Mouse (Mus musculus): ENCODE measurements at regions not wholly inside any gene's neighbourhood (a gene's known extent, or its start where the extent isn't known, plus 50 kb on each side); places are given as distances from the start of the nearest gene placed in this dataset.
"Not testable (repeated sequence)": the region's sequence is repeated elsewhere in the genome, so short reads cannot be mapped to it uniquely, and the experiment has no call there.

DNA sequence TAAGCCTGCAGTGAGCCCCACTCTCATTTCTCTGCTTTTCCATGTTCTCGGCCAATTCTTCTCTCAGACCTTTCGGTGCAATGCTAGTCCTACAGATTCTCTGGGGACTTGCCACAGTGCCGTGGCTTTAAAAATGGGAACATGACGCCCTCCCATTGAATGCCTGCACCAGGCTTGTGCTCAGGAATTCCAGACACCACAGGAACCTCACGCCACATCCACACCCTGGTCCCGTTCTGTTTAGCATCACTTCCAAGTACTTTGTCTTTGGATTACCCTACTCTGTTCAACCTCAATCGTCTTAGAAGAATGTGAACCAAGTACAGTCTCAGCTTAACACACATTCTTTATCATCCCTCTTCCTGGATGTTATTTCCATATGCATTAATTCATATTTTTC lies 66.5 kb downstream of the Nabp1 start:
- ATAC-seq, result no peak
- Histone ChIP-seq H3K36me3 (ENCODE audit: control insufficient read depth, insufficient read depth) (no peaks in the 10 kb centered on the region), H3K4me3 (replicated peaks; ENCODE audit: low read length) (no peak overlapping the region), H3K27me3 (replicated peaks; ENCODE audit: control insufficient read depth, insufficient read depth, low read length) (no peaks in the 10 kb centered on the region), H3K9me3 (ENCODE audit: control insufficient read depth, low read length) (no peaks in the 10 kb centered on the region), H3K4me2 (ENCODE audit: low read length) (no peak overlapping the region), H3K9ac (replicated peaks; ENCODE audit: low read depth, low read length) (no peak overlapping the region), H3K4me1 (replicated peaks; ENCODE audit: control insufficient read depth, insufficient read depth, low read length) (no peaks in the 10 kb centered on the region), H3K27ac (ENCODE audit: low read length) (no peak overlapping the region)
- 83% methylated on average over 7 of the region's 7 CpGs for WGBS

DNA sequence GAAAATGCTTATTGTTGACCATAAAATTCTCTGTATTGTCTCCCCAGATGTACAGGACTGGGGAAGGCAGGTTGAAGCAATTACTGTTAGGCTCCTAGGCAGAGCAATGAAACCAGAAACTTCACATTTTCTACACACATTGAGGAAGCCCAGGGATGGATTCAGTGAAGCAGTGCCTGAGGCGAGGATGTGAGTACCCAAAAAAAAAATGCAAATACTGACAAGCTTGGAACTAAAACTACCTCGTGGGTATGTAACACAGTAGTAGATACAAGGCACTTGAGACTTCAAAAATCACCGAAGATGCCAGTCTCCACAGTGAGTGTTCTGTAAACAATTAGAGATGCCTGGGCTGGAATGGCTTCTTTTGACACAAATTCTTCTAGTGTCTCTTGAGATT lies 74.6 kb downstream of the Nabp1 start:
- no peaks in the 10 kb centered on the region for H3K36me3 ChIP-seq (ENCODE audit: control insufficient read depth, insufficient read depth)
- no peak overlapping the region for H3K9ac ChIP-seq (replicated peaks; ENCODE audit: low read depth, low read length)
- no peaks in the 10 kb centered on the region for H3K9me3 ChIP-seq (ENCODE audit: control insufficient read depth, low read length)
- 79% methylated on average over 3 of the region's 3 CpGs for WGBS
- no peak overlapping the region for H3K27ac ChIP-seq (ENCODE audit: low read length)
- H3K4me3 ChIP-seq (replicated peaks; ENCODE audit: low read length), result no peak overlapping the region
- no peaks in the 10 kb centered on the region for H3K27me3 ChIP-seq (replicated peaks; ENCODE audit: control insufficient read depth, insufficient read depth, low read length)
- no peak for ATAC-seq
- no peak overlapping the region for H3K4me2 ChIP-seq (ENCODE audit: low read length)
- no peaks in the 10 kb centered on the region for H3K4me1 ChIP-seq (replicated peaks; ENCODE audit: control insufficient read depth, insufficient read depth, low read length)

DNA sequence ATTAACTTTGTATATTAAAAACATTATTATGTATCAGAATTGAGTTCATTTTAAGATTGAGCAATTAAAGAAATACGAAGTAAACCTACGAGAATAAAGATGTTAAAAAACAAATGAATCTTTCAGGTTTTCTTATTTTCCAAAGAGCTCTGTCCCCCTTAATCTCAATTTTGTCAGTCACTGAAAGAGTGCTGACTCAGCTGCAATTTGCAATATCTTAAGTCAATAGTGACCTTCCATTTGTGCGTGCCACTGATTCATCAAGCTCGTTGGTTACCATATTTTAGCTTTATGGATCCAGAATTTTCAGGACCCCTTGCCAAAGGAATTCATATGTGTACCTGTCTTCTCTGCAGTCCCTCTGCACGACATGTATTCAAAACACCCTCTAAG lies 75.7 kb downstream of the Nabp1 start:
- no peak overlapping the region for H3K4me2 ChIP-seq (ENCODE audit: low read length)
- no peak for ATAC-seq
- no peaks in the 10 kb centered on the region for H3K36me3 ChIP-seq (ENCODE audit: control insufficient read depth, insufficient read depth)
- no peak overlapping the region for H3K27ac ChIP-seq (ENCODE audit: low read length)
- no peaks in the 10 kb centered on the region for H3K27me3 ChIP-seq (replicated peaks; ENCODE audit: control insufficient read depth, insufficient read depth, low read length)
- 91% methylated on average over 5 of the region's 5 CpGs for WGBS
- H3K4me1 ChIP-seq (replicated peaks; ENCODE audit: control insufficient read depth, insufficient read depth, low read length), result no peaks in the 10 kb centered on the region
- no peaks in the 10 kb centered on the region for H3K9me3 ChIP-seq (ENCODE audit: control insufficient read depth, low read length)
- no peak overlapping the region for H3K9ac ChIP-seq (replicated peaks; ENCODE audit: low read depth, low read length)
- H3K4me3 ChIP-seq (replicated peaks; ENCODE audit: low read length), result no peak overlapping the region

DNA sequence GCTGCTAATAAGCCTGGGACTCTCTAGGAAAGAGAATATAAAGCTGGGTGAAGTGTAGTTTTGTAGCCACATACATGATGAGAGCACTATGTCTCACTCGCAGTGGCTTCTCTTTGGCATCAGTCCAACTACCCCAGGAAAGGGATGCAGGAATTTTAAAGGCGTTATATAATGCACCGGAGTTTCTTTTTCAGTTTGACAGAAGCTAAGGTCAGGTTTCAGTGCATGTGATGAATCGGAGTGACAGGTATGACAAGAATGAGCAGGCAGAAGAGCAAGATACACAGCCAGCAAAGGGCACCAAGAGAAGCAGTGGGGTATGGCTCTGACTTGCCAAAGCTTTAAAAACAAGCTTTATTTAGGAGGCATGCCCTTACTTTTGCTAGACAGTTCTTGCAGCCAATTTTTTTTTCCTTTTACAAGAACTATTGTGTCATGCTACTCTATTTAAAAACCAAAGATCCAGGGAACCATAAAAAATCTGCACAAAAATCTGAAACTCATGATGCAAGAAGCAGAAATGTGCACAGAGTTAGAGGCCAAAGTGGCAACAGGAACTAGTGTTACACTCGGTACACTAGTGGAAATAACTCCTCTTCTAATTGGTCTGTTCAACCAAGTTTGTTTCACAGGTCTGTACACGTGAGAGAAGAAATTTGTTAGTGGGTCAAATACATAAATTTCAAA lies 76.2 kb downstream of the Nabp1 start:
- Histone ChIP-seq H3K27me3 (replicated peaks; ENCODE audit: control insufficient read depth, insufficient read depth, low read length) (no peaks in the 10 kb centered on the region), H3K36me3 (ENCODE audit: control insufficient read depth, insufficient read depth) (no peaks in the 10 kb centered on the region), H3K9me3 (ENCODE audit: control insufficient read depth, low read length) (no peaks in the 10 kb centered on the region), H3K4me3 (replicated peaks; ENCODE audit: low read length) (no peak overlapping the region), H3K27ac (ENCODE audit: low read length) (no peak overlapping the region), H3K9ac (replicated peaks; ENCODE audit: low read depth, low read length) (no peak overlapping the region), H3K4me2 (ENCODE audit: low read length) (no peak overlapping the region), H3K4me1 (replicated peaks; ENCODE audit: control insufficient read depth, insufficient read depth, low read length) (no peaks in the 10 kb centered on the region)
- 73% methylated on average over 6 of the region's 6 CpGs for WGBS
- ATAC-seq, result no peak

DNA sequence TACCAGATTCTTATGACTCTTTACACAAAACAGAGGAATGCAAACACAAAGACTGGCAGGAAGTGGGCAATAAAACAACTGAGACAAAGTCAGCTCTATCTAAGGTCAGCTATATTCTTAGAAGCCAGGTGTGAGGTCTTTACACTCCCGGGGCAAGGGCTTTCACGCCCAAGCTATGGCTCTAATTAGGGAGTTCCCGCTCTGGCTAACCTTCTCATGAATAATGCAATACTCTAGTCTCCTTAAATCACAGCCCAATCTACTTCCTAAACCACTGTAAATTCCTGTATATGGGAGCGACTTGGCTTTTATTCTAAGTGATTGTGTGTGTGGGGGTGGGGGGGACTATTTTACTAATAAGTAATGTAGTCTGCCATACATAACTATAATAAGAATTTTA lies 77.7 kb downstream of the Nabp1 start:
- not testable (repeated sequence) for H3K9ac ChIP-seq (replicated peaks; ENCODE audit: low read depth, low read length); H3K4me1 ChIP-seq (replicated peaks; ENCODE audit: control insufficient read depth, insufficient read depth, low read length); H3K4me3 ChIP-seq (replicated peaks; ENCODE audit: low read length); ATAC-seq; H3K27ac ChIP-seq (ENCODE audit: low read length); H3K9me3 ChIP-seq (ENCODE audit: control insufficient read depth, low read length); H3K27me3 ChIP-seq (replicated peaks; ENCODE audit: control insufficient read depth, insufficient read depth, low read length); H3K36me3 ChIP-seq (ENCODE audit: control insufficient read depth, insufficient read depth); H3K4me2 ChIP-seq (ENCODE audit: low read length)
- 44% methylated on average over 4 of the region's 4 CpGs for WGBS

DNA sequence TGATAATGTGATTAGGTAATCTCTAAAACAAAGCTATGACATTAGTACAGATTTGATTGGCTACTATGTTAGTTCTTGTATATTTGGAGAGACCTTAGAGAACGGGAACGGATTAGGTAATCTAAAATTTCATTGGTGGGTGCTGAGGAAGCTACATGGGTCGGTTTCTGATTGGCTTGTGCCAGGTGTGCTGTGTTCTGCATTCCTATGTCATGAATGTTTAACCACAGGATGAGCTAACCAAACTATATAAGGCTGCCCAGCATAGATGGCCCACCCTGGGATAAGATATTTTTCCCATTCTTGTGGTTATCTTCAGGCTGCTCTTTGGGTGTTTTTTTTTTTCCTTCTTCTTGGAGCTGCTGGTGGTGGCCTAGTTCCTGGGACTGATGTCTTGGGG lies 91.4 kb downstream of the Nabp1 start:
- Histone ChIP-seq H3K9ac (replicated peaks; ENCODE audit: low read depth, low read length) (no peak overlapping the region), H3K9me3 (ENCODE audit: control insufficient read depth, low read length) (no peaks in the 10 kb centered on the region), H3K4me1 (replicated peaks; ENCODE audit: control insufficient read depth, insufficient read depth, low read length) (no peaks in the 10 kb centered on the region), H3K4me2 (ENCODE audit: low read length) (no peak overlapping the region), H3K36me3 (ENCODE audit: control insufficient read depth, insufficient read depth) (no peaks in the 10 kb centered on the region), H3K27ac (ENCODE audit: low read length) (no peak overlapping the region), H3K27me3 (replicated peaks; ENCODE audit: control insufficient read depth, insufficient read depth, low read length) (no peaks in the 10 kb centered on the region), H3K4me3 (replicated peaks; ENCODE audit: low read length) (no peak overlapping the region)
- no peak for ATAC-seq
- WGBS, result 92% methylated on average over 3 of the region's 3 CpGs

DNA sequence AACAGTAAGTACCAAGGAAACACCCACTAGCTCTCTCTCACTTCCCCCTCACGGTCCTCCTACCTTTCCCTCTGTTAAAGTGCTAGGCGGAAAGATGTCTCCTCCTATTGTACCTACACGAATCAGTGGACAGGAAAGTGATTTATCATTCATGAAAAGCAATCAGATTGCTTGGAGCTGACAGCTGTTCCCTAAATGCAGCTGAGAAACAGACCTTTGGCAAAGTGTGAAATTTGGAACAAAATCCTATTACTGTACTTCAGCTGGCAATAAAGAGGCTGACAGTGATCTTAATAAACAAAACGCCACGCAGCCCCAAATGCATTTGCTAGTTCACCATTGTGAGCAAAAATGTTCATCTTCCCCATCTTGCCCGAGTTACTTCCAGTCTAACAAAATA lies 94.2 kb downstream of the Nabp1 start:
- Histone ChIP-seq H3K9ac (replicated peaks; ENCODE audit: low read depth, low read length) (no peak overlapping the region), H3K4me3 (replicated peaks; ENCODE audit: low read length) (no peak overlapping the region), H3K9me3 (ENCODE audit: control insufficient read depth, low read length) (no peaks in the 10 kb centered on the region), H3K4me2 (ENCODE audit: low read length) (no peak overlapping the region), H3K4me1 (replicated peaks; ENCODE audit: control insufficient read depth, insufficient read depth, low read length) (no peaks in the 10 kb centered on the region), H3K27me3 (replicated peaks; ENCODE audit: control insufficient read depth, insufficient read depth, low read length) (no peaks in the 10 kb centered on the region), H3K36me3 (ENCODE audit: control insufficient read depth, insufficient read depth) (no peaks in the 10 kb centered on the region), H3K27ac (ENCODE audit: low read length) (no peak overlapping the region)
- 58% methylated on average over 6 of the region's 6 CpGs for WGBS
- no peak for ATAC-seq

DNA sequence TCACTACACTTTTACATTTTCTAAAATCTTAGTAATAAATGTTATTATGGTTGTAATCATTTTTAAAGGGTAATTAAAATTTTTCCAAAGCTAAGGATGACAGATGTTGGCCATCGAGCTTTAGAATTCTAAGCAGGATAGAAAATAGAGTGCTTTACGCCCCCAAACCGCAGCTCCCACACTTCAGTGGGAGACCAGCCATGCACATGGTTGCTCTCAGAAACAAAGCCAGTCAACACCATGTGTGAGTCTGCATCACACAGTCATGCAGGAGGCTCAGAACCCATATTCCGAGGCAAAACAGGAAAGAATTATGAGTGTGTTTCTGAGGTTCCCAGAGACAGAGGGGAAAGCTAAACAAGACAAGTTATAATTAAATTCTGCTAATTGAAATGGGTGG lies 91.3 kb downstream of the Cavin2 start:
- Histone ChIP-seq H3K4me2 (ENCODE audit: low read length) (no peak overlapping the region), H3K9ac (replicated peaks; ENCODE audit: low read depth, low read length) (no peak overlapping the region), H3K27me3 (replicated peaks; ENCODE audit: control insufficient read depth, insufficient read depth, low read length) (no peaks in the 10 kb centered on the region), H3K4me1 (replicated peaks; ENCODE audit: control insufficient read depth, insufficient read depth, low read length) (no peaks in the 10 kb centered on the region), H3K36me3 (ENCODE audit: control insufficient read depth, insufficient read depth) (no peaks in the 10 kb centered on the region), H3K27ac (ENCODE audit: low read length) (no peak overlapping the region), H3K9me3 (ENCODE audit: control insufficient read depth, low read length) (no peaks in the 10 kb centered on the region), H3K4me3 (replicated peaks; ENCODE audit: low read length) (no peak overlapping the region)
- ATAC-seq, result no peak
- WGBS, result 84% methylated on average over 4 of the region's 4 CpGs

DNA sequence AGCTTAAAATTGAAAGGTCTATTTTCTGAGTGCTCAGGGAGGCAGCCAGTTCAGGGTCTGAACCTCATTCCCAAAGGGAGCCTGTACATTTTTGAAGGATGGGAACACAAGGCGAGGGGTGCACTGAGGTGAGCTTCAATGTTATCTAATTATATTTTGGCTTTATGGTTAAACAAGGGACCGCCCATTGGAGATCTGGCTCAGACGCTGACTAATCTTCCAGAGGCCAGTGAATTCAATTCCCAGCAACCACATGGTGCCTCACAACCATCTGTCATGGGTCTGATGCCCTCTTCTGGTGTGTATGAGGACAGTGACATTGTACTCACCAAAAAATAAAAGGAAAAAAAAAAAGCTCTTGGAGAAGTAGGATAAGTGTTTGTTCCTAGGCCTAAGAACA lies 78.7 kb downstream of the Cavin2 start:
- no peaks in the 10 kb centered on the region for H3K9me3 ChIP-seq (ENCODE audit: control insufficient read depth, low read length)
- no peaks in the 10 kb centered on the region; the same call in 1 of the 2 replicates for H3K4me1 ChIP-seq (replicated peaks; ENCODE audit: control insufficient read depth, insufficient read depth, low read length)

DNA sequence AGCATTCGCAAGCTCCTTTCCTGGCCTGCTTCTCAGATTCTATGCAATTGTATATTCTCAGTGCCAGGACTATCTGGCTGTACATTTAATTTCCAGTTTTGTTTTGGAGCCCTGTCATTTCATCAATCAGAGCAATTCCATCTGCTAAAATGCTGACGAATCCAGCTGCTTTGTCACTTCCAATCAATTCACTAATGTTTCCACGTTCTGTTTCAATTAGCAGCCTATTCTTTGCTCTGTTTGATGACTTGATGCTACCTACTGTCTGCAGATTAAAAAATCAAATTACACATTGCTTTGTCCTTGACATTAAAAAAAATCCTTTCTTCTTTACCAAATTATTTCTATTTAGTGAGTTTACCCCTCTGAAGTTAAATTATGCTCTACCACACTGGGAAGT lies 71.2 kb downstream of the Cavin2 start:
- Histone ChIP-seq H3K36me3 (ENCODE audit: control insufficient read depth, insufficient read depth) (no peaks in the 10 kb centered on the region), H3K4me2 (ENCODE audit: low read length) (no peak overlapping the region; the same call in 1 of the 2 replicates), H3K27ac (ENCODE audit: low read length) (no peak overlapping the region), H3K9ac (replicated peaks; ENCODE audit: low read depth, low read length) (no peak overlapping the region), H3K27me3 (replicated peaks; ENCODE audit: control insufficient read depth, insufficient read depth, low read length) (no peaks in the 10 kb centered on the region), H3K4me3 (replicated peaks; ENCODE audit: low read length) (no peak overlapping the region), H3K9me3 (ENCODE audit: control insufficient read depth, low read length) (no peaks in the 10 kb centered on the region), H3K4me1 (replicated peaks; ENCODE audit: control insufficient read depth, insufficient read depth, low read length) (peaks cover 5% of the 10 kb centered on the region)
- 32% methylated on average over 3 of the region's 3 CpGs for WGBS
- ATAC-seq, result peak; percentile 31; the same call in 1 of the 2 replicates

More for the DNA sequence above, 78.7 kb downstream of the Cavin2 start:
- Histone ChIP-seq H3K4me3 (replicated peaks; ENCODE audit: low read length) (no peak overlapping the region), H3K27me3 (replicated peaks; ENCODE audit: control insufficient read depth, insufficient read depth, low read length) (no peaks in the 10 kb centered on the region), H3K4me2 (ENCODE audit: low read length) (no peak overlapping the region), H3K27ac (ENCODE audit: low read length) (no peak overlapping the region), H3K36me3 (ENCODE audit: control insufficient read depth, insufficient read depth) (no peaks in the 10 kb centered on the region), H3K9ac (replicated peaks; ENCODE audit: low read depth, low read length) (no peak overlapping the region)
- ATAC-seq, result no peak
- 79% methylated on average over 3 of the region's 3 CpGs for WGBS

Data from forebrain, embryonic 16.5 days (tissue).